Mouse (Mus musculus): ENCODE results near the gene Morn1. TPM values are rescaled to one million over a fixed set of nuclear protein-coding genes. Genes with fewer than 3 reads are reported as not detected.

Morn1 gene
- 1.8 and 3.0 TPM in 2 replicates for polyA plus RNA-seq (2015; fragmentation: Nextera tagmentation; extraction: Ambion mirVana)

- Histone ChIP-seq H3K27ac (ENCODE audit: low read length) (peak within 1 kb of the TSS; percentile 94), H3K36me3 (ENCODE audit: control insufficient read depth, insufficient read depth) (peaks cover 8% of the 10 kb centered on the region; the same call in 1 of the 2 replicates), H3K4me1 (ENCODE audit: control insufficient read depth, insufficient read depth, low read length) (peaks cover 24% of the 10 kb centered on the region), H3K4me2 (ENCODE audit: low read depth, low read length) (peak within 1 kb of the TSS; percentile 97), H3K4me3 (ENCODE audit: low read length) (peak within 1 kb of the TSS; percentile 93), H3K27me3 (ENCODE audit: control insufficient read depth, insufficient read depth, low read length) (no peaks in the 10 kb centered on the region), H3K9me3 (replicated peaks; ENCODE audit: control insufficient read depth, low read length) (no peaks in the 10 kb centered on the region), H3K9ac (ENCODE audit: low read length) (peak within 1 kb of the TSS; percentile 94)
- peak; percentile 96 for ATAC-seq (replicated peaks; ENCODE audit: extremely low read depth, insufficient read depth, low FRiP score)
- under 1% methylated on average over 84 of the region's 85 CpGs for WGBS
Observed at GRCm38 (mm10) chr4:155086108-155087024, at the start of gene Morn1, which contains the start of gene Rer1. Gene Morn1, plus strand, starts transcription at chr4:155086577. Gene Rer1, minus strand, starts transcription at chr4:155086382.

- ATAC-seq (replicated peaks; ENCODE audit: extremely low read depth, insufficient read depth, low FRiP score): no peak
- Histone ChIP-seq H3K4me2 (ENCODE audit: low read depth, low read length) (no peak overlapping the region), H3K9me3 (replicated peaks; ENCODE audit: control insufficient read depth, low read length) (no peaks in the 10 kb centered on the region), H3K27ac (ENCODE audit: low read length) (no peak overlapping the region), H3K27me3 (ENCODE audit: control insufficient read depth, insufficient read depth, low read length) (peaks cover 72% of the 10 kb centered on the region), H3K36me3 (ENCODE audit: control insufficient read depth, insufficient read depth) (no peaks in the 10 kb centered on the region), H3K9ac (ENCODE audit: low read length) (no peak overlapping the region), H3K4me1 (ENCODE audit: control insufficient read depth, insufficient read depth, low read length) (no peaks in the 10 kb centered on the region), H3K4me3 (ENCODE audit: low read length) (no peak overlapping the region)
- 51% methylated on average over 9 of the region's 9 CpGs for WGBS
Observed at GRCm38 (mm10) chr4:155040197-155040596, 46.2 kb upstream of the Morn1 start.

- Histone ChIP-seq H3K4me1 (ENCODE audit: control insufficient read depth, insufficient read depth, low read length) (no peaks in the 10 kb centered on the region), H3K36me3 (ENCODE audit: control insufficient read depth, insufficient read depth) (no peaks in the 10 kb centered on the region), H3K27me3 (ENCODE audit: control insufficient read depth, insufficient read depth, low read length) (peaks cover 72% of the 10 kb centered on the region), H3K4me2 (ENCODE audit: low read depth, low read length) (no peak overlapping the region), H3K4me3 (ENCODE audit: low read length) (no peak overlapping the region), H3K27ac (ENCODE audit: low read length) (no peak overlapping the region), H3K9me3 (replicated peaks; ENCODE audit: control insufficient read depth, low read length) (no peaks in the 10 kb centered on the region), H3K9ac (ENCODE audit: low read length) (no peak overlapping the region)
- ATAC-seq (replicated peaks; ENCODE audit: extremely low read depth, insufficient read depth, low FRiP score): no peak
- 68% methylated on average over 6 of the region's 6 CpGs for WGBS
Observed at GRCm38 (mm10) chr4:155040696-155041095, 45.7 kb upstream of the Morn1 start.

- H3K4me3 ChIP-seq (ENCODE audit: low read length): peak overlapping the region; percentile 13; the same call in 1 of the 2 replicates
- peaks cover 59% of the 10 kb centered on the region for H3K27me3 ChIP-seq (ENCODE audit: control insufficient read depth, insufficient read depth, low read length)
- no peak for ATAC-seq (replicated peaks; ENCODE audit: extremely low read depth, insufficient read depth, low FRiP score)
- H3K36me3 ChIP-seq (ENCODE audit: control insufficient read depth, insufficient read depth): no peaks in the 10 kb centered on the region
- no peak overlapping the region for H3K9ac ChIP-seq (ENCODE audit: low read length)
- peak overlapping the region; percentile 39; the same call in 1 of the 2 replicates for H3K4me2 ChIP-seq (ENCODE audit: low read depth, low read length)
- no peak overlapping the region for H3K27ac ChIP-seq (ENCODE audit: low read length)
- no peaks in the 10 kb centered on the region for H3K9me3 ChIP-seq (replicated peaks; ENCODE audit: control insufficient read depth, low read length)
- WGBS: 2% methylated on average over 58 of the region's 65 CpGs
- no peaks in the 10 kb centered on the region for H3K4me1 ChIP-seq (ENCODE audit: control insufficient read depth, insufficient read depth, low read length)
Observed at GRCm38 (mm10) chr4:155042606-155043288, 43.6 kb upstream of the Morn1 start.

- Histone ChIP-seq H3K4me2 (ENCODE audit: low read depth, low read length) (peak overlapping the region; percentile 39; the same call in 1 of the 2 replicates), H3K9me3 (replicated peaks; ENCODE audit: control insufficient read depth, low read length) (no peaks in the 10 kb centered on the region), H3K4me1 (ENCODE audit: control insufficient read depth, insufficient read depth, low read length) (no peaks in the 10 kb centered on the region), H3K9ac (ENCODE audit: low read length) (no peak overlapping the region), H3K36me3 (ENCODE audit: control insufficient read depth, insufficient read depth) (no peaks in the 10 kb centered on the region), H3K4me3 (ENCODE audit: low read length) (peak overlapping the region; percentile 13; the same call in 1 of the 2 replicates), H3K27me3 (ENCODE audit: control insufficient read depth, insufficient read depth, low read length) (peaks cover 59% of the 10 kb centered on the region), H3K27ac (ENCODE audit: low read length) (no peak overlapping the region)
- WGBS: 2% methylated on average over 19 of the region's 25 CpGs
- no peak for ATAC-seq (replicated peaks; ENCODE audit: extremely low read depth, insufficient read depth, low FRiP score)
Observed at GRCm38 (mm10) chr4:155043289-155043625, 43.1 kb upstream of the Morn1 start.

- Histone ChIP-seq H3K4me1 (ENCODE audit: control insufficient read depth, insufficient read depth, low read length) (no peaks in the 10 kb centered on the region), H3K36me3 (ENCODE audit: control insufficient read depth, insufficient read depth) (no peaks in the 10 kb centered on the region)
Observed at GRCm38 (mm10) chr4:155046636-155047035, 39.7 kb upstream of the Morn1 start.

GRCm38 (mm10) chr4:155050116-155050515, 36.3 kb upstream of the Morn1 start:
- no peaks in the 10 kb centered on the region for H3K9me3 ChIP-seq (replicated peaks; ENCODE audit: control insufficient read depth, low read length)
- no peaks in the 10 kb centered on the region for H3K4me1 ChIP-seq (ENCODE audit: control insufficient read depth, insufficient read depth, low read length)
- peaks cover 5% of the 10 kb centered on the region for H3K27me3 ChIP-seq (ENCODE audit: control insufficient read depth, insufficient read depth, low read length)
- no peak overlapping the region for H3K27ac ChIP-seq (ENCODE audit: low read length)
- H3K4me2 ChIP-seq (ENCODE audit: low read depth, low read length): no peak overlapping the region
- WGBS: 62% methylated on average over 7 of the region's 7 CpGs
- H3K9ac ChIP-seq (ENCODE audit: low read length): no peak overlapping the region
- no peak overlapping the region for H3K4me3 ChIP-seq (ENCODE audit: low read length)
- H3K36me3 ChIP-seq (ENCODE audit: control insufficient read depth, insufficient read depth): no peaks in the 10 kb centered on the region
- peak; percentile 34; the same call in 1 of the 2 replicates for ATAC-seq (replicated peaks; ENCODE audit: extremely low read depth, insufficient read depth, low FRiP score)

More at GRCm38 (mm10) chr4:155046636-155047035, 39.7 kb upstream of the Morn1 start:
- Histone ChIP-seq H3K4me2 (ENCODE audit: low read depth, low read length) (no peak overlapping the region), H3K4me3 (ENCODE audit: low read length) (no peak overlapping the region), H3K9ac (ENCODE audit: low read length) (no peak overlapping the region), H3K27me3 (ENCODE audit: control insufficient read depth, insufficient read depth, low read length) (peaks cover 40% of the 10 kb centered on the region), H3K9me3 (replicated peaks; ENCODE audit: control insufficient read depth, low read length) (no peaks in the 10 kb centered on the region), H3K27ac (ENCODE audit: low read length) (no peak overlapping the region)
- WGBS: 67% methylated on average over 14 of the region's 14 CpGs
- no peak for ATAC-seq (replicated peaks; ENCODE audit: extremely low read depth, insufficient read depth, low FRiP score)

- H3K27ac ChIP-seq (ENCODE audit: low read length): no peak within 1 kb of the TSS
- H3K27me3 ChIP-seq (ENCODE audit: control insufficient read depth, insufficient read depth, low read length): peaks cover 2% of the 10 kb centered on the region; the same call in 1 of the 2 replicates
- no peaks in the 10 kb centered on the region for H3K9me3 ChIP-seq (replicated peaks; ENCODE audit: control insufficient read depth, low read length)
- no peak within 1 kb of the TSS for H3K9ac ChIP-seq (ENCODE audit: low read length)
- no peaks in the 10 kb centered on the region for H3K36me3 ChIP-seq (ENCODE audit: control insufficient read depth, insufficient read depth)
- H3K4me1 ChIP-seq (ENCODE audit: control insufficient read depth, insufficient read depth, low read length): no peaks in the 10 kb centered on the region
- no peak within 1 kb of the TSS for H3K4me3 ChIP-seq (ENCODE audit: low read length)
- no peak for ATAC-seq (replicated peaks; ENCODE audit: extremely low read depth, insufficient read depth, low FRiP score)
- no peak within 1 kb of the TSS for H3K4me2 ChIP-seq (ENCODE audit: low read depth, low read length)
- WGBS: 56% methylated on average over 10 of the region's 10 CpGs
Observed at GRCm38 (mm10) chr4:155056724-155057123, 29.7 kb upstream of the Morn1 start, which contains the start of gene Plch2. Gene Plch2, minus strand, starts transcription at chr4:155056784.

Data from heart, embryonic 16.5 days (tissue).